Mouse (Mus musculus): Measurements from ENCODE around the gene Epb41l4b. TPM values are rescaled to one million over a fixed set of nuclear protein-coding genes. Genes with fewer than 3 reads are reported as not detected.

The Epb41l4b gene
- total RNA-seq, 2 experiments from 2014 or later, result 1.7 TPM; not detected in 1

GRCm38 (mm10) chr4:57027954-57028353 lies 115.3 kb downstream of the Epb41l4b start:
- no peak for ATAC-seq (replicated peaks; ENCODE audit: low FRiP score, poor library complexity, severe bottlenecking)

- ATAC-seq (replicated peaks; ENCODE audit: low FRiP score, poor library complexity, severe bottlenecking), result no peak
Observed at GRCm38 (mm10) chr4:57023527-57023926, 119.7 kb downstream of the Epb41l4b start.

GRCm38 (mm10) chr4:57021288-57021687 lies 121.9 kb downstream of the Epb41l4b start:
- ATAC-seq (replicated peaks; ENCODE audit: low FRiP score, poor library complexity, severe bottlenecking), result no peak

GRCm38 (mm10) chr4:57017229-57017628 lies 126.0 kb downstream of the Epb41l4b start:
- no peak for ATAC-seq (replicated peaks; ENCODE audit: low FRiP score, poor library complexity, severe bottlenecking)

GRCm38 (mm10) chr4:57016366-57017171 lies 126.7 kb downstream of the Epb41l4b start:
- ATAC-seq (replicated peaks; ENCODE audit: low FRiP score, poor library complexity, severe bottlenecking), result no peak

GRCm38 (mm10) chr4:57015032-57015431 lies 128.2 kb downstream of the Epb41l4b start:
- no peak for ATAC-seq (replicated peaks; ENCODE audit: low FRiP score, poor library complexity, severe bottlenecking)

GRCm38 (mm10) chr4:57011454-57012046 lies 131.7 kb downstream of the Epb41l4b start:
- no peak for ATAC-seq (replicated peaks; ENCODE audit: low FRiP score, poor library complexity, severe bottlenecking)

- ATAC-seq (replicated peaks; ENCODE audit: low FRiP score, poor library complexity, severe bottlenecking), result no peak
Observed at GRCm38 (mm10) chr4:57010919-57011318, 132.3 kb downstream of the Epb41l4b start.

- no peak for ATAC-seq (replicated peaks; ENCODE audit: low FRiP score, poor library complexity, severe bottlenecking)
Observed at GRCm38 (mm10) chr4:57010425-57010824, 132.8 kb downstream of the Epb41l4b start.

GRCm38 (mm10) chr4:57007717-57008116 lies 135.5 kb downstream of the Epb41l4b start:
- no peak for ATAC-seq (replicated peaks; ENCODE audit: low FRiP score, poor library complexity, severe bottlenecking)

GRCm38 (mm10) chr4:57005011-57005410 lies 138.2 kb downstream of the Epb41l4b start:
- ATAC-seq (replicated peaks; ENCODE audit: low FRiP score, poor library complexity, severe bottlenecking), result no peak

- ATAC-seq (replicated peaks; ENCODE audit: low FRiP score, poor library complexity, severe bottlenecking), result no peak
Observed at GRCm38 (mm10) chr4:57003886-57004285, 139.4 kb downstream of the Epb41l4b start.

- no peak for ATAC-seq (replicated peaks; ENCODE audit: low FRiP score, poor library complexity, severe bottlenecking)
Observed at GRCm38 (mm10) chr4:57002751-57003150, 140.5 kb downstream of the Epb41l4b start.

- no peak for ATAC-seq (replicated peaks; ENCODE audit: low FRiP score, poor library complexity, severe bottlenecking)
Observed at GRCm38 (mm10) chr4:57001437-57001836, 141.8 kb downstream of the Epb41l4b start.

GRCm38 (mm10) chr4:56993331-56993730 lies 149.9 kb downstream of the Epb41l4b start:
- no peak for ATAC-seq (replicated peaks; ENCODE audit: low FRiP score, poor library complexity, severe bottlenecking)

GRCm38 (mm10) chr4:56991951-56992350 lies 151.3 kb downstream of the Epb41l4b start:
- no peak for ATAC-seq (replicated peaks; ENCODE audit: low FRiP score, poor library complexity, severe bottlenecking)

- no peak for ATAC-seq (replicated peaks; ENCODE audit: low FRiP score, poor library complexity, severe bottlenecking)
Observed at GRCm38 (mm10) chr4:56990215-56990584, 153.0 kb downstream of the Epb41l4b start, which contains the start of gene Frrs1l. Gene Frrs1l, minus strand, starts transcription at chr4:56990391.

- ATAC-seq (replicated peaks; ENCODE audit: low FRiP score, poor library complexity, severe bottlenecking), result no peak
Observed at GRCm38 (mm10) chr4:56989431-56990214, 153.6 kb downstream of the Epb41l4b start.

- no peak for ATAC-seq (replicated peaks; ENCODE audit: low FRiP score, poor library complexity, severe bottlenecking)
Observed at GRCm38 (mm10) chr4:56965586-56966179, 177.6 kb downstream of the Epb41l4b start.

- ATAC-seq (replicated peaks; ENCODE audit: low FRiP score, poor library complexity, severe bottlenecking), result no peak
Observed at GRCm38 (mm10) chr4:56963687-56964086, 179.6 kb downstream of the Epb41l4b start.

All from erythroid progenitor cell, adult 5-6 weeks (primary cell).